Mouse (Mus musculus): ENCODE measurements at regions not wholly inside any gene's neighbourhood (a gene's known extent, or its start where the extent isn't known, plus 50 kb on each side); places are given as distances from the start of the nearest gene placed in this dataset.

DNA sequence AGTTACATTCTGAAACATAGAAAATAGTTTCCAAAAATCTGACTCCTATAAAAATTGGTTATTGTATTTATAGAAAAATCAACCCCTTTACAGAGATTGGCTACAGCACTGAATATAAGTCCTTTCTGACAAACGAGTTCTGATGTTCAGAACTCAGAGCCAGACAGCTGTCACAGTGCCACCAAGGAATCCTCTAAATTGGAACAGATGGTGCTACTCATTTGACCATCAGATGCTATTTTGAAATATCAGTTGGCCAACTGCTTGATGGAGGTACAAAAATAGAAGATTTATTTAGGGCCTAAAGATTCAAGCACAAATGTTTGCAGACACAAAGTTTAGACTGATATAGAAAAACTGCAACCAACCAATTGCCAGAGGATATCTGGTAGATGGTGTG lies 427.3 kb upstream of the Agtr1b start:
- TF ChIP-seq CTCF (IDR thresholded peaks at IDR 0.05; ENCODE audit: low read depth) = no peak
- TF ChIP-seq EP300 (optimal IDR thresholded peaks at IDR 0.05) = no peak
